Mouse (Mus musculus) liver, adult (tissue): ENCODE data around the gene Eno2.

ENCODE experiments used
- GATA4 ChIP-seq: IDR thresholded peaks from 2 replicates; pipeline ENCODE4 v1.6.1; 2014; ENCODE audit warnings: mild to moderate bottlenecking, low read length; ENCODE audit not compliant: insufficient replicate concordance

The Eno2 gene

DNA sequence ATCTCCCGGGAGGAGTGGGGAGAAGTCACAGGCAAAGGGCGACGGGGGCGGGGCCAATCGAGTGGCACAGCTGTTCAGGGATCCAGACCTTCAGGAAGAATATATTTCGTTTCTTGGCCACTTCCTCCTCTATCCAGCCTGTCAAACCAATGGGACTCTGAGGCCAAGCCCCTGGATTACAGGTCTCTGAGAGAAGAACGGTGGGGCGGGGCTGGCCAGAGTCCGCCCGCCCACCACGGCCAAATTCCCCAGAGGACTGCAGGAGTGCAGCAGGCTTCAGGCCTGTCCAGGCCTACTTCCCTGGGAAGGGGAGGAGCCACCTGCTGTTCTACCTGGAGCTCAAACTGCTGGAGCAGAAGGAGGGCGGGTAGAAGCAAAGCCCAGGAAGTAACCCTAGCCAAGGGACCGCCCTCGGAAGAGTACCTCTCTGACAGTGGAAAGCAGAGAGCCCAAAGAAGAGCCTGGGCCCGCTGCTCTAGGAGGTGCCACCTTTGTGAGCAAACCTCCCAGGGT is 30.9 kb downstream of the Eno2 start, which contains the start of gene Ptpn6:
TSS of gene Ptpn6 (minus strand) at position 204 of the 513 bp plus-strand sequence.
- no peak for TF ChIP-seq GATA4

DNA sequence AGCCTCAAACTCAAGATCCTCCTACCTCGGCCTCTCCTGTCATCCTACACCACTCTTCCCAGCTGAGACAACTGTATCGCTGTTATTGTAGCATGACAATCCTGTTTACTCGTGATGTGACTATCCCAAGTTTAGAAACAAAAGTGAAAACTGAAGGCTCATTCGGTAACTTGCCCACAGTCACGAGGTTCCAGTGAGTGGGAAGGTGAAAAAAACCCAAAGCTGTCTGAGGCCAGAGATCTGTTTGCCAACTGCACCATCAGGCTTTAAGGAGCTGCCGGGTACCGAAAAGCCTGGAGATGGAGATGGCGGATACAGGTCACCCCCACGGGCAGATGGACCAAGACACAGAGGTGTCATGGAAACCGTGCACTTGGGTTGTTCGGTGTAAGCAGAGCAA is 32.4 kb downstream of the Eno2 start:
- no peak for TF ChIP-seq GATA4

DNA sequence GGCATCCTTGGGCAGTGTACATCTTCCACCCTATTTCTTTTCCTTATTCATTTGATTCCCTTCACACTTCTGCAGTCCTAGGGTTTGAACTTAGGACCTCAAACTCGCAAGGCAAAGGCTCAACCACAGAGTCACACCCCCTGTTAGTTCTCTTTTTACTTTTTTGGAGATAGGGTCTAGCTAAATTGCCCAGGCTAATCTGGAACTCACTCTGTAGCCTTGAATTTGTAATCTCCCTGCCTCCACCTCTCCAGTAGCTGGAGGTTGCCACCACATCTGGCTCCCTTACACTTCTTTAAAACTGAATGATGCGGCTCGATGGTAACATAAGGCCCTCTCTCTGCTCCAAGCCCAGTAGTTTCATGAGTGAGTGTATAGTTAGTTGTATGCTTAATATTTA is 35.1 kb downstream of the Eno2 start:
- TF ChIP-seq GATA4: no peak

DNA sequence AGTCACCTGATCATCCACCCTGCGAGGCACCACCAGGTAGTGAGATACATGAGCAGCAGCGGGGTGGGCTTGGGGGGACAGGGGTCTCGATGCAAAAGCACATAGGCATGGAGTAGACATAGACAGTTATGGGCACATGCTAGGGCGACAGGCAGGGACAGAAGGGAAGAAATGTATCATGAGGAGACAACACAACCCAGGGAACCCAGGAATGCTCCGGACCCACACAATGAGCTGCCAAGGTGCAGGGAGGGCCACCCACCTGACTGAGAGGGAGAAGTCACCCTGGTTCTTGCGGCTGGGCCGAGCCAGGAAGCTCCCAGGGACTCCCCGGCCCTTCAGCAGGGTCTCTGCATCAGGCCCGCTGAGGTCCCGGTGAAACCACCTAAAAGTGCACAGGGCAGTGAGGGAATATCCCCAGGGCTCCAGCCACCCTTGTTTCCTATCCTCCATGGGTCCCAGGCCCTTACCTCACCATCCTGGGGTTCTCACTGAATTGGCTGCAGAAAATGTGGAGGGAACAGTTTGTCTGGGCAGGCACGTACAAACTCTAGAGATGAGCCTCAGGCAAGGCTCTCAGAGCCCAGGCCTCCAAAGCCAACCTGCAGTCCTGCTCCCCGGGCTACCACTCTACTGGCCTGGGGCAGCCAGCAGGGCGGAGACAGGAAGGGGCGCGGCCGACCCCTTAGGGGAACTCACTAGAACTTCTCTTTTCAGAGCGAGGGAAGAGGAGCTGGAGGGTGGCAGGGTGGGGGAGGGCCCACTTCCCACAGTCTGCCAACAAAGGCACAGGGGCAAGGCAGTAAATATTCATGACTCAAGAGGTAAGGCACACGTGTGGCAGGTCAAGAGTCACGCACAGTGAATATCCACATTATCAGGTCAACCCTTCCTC is 36.8 kb downstream of the Eno2 start:
- TF ChIP-seq GATA4: no peak

DNA sequence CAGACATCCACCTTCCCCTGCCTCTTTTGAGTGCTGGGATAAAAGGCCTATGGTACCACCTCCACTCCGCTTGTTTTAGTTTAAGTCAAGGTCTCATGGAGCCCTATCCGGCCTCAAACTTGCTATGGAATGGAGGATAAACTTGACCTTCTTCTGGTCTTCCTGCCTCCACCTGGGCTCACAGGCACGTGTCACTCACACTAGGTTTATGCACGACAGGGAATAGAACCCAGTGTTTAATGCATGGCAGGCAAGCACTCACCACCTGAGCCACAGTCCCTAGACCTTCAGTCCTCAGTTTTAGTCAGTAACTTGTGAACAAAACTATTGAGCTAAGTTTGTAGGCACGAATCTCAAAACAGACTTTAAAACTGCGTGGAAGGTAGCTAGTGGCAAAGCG is 38.4 kb downstream of the Eno2 start:
- no peak for TF ChIP-seq GATA4

DNA sequence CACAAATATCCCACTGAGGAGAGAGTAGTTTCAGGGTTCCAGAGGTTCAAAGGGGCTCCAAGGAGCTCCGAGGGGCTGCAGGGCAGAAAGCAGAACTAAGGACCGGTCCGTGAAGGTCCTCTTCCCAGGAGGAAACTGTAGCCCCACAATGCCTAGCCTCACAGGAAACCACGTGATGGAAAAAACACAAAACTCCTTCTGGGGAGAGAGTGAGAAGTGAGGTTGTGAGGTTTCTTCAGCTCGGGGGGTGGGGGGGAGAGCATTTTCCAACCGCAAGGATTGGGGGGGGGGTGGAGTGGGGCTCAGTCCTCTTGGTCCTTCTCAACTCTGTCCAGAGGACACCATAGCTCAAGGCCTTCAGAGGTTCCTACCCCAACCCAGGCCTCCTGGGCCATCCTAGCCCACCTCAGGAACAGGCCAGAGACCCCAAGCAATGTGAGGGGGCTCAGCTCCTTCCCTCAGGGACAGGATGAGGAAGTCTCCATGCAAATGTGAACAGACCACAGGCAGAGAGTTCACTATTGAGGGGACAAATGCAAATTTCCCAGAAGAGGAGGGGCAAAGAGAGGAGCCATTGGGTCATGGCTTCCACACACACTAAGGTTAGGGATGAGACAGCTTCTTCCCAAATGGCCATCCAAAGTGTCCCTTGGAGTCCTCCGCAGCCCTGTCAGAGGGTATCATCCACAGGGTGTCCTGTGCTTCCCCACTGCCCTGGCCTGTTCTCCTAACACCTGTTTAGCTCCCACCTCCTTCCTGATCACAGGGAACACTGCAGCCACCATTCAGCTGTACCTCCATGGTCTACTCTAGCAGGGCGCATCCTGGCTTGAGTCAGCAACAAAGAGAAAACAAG is 39.4 kb downstream of the Eno2 start:
- no peak for TF ChIP-seq GATA4

DNA sequence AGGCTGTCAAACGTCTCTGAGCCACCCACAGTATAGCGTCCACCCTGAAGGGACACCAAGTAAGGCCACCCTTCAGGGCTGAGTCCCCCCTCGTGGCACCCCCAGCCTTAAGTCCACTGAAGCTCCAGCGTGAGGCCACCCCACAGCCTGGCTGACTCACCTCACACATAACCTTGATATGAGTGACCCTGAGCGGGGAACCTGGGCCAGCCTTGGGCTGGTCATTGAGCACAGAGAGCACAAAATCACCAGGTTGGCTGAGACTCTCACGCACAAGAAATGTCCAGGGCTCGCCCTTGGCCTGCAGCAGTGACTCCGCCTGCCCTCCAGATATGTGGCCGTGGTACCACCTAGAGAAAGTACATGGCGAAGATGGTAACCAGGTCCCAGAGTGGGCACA is 40.9 kb downstream of the Eno2 start:
- no peak for TF ChIP-seq GATA4

DNA sequence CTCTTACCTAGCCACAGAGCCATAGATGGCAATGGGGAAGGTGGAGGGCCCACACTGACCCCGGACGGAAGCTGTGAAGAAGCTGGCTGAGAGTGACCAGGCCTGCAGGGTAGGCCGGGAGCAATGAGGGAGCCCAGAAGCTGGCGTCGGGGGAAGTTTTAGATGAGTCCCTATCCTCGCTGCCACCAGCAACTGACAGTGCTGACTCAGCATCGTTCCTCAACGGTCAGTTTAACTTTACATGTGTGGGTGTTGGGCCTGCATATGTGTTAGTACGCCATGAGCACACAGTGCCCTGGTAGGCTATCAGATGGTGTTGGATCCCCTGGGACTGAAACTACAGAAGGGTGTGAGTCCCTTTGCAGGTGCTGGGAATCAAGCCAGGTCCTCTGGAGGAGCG is 45.0 kb downstream of the Eno2 start:
- no peak for TF ChIP-seq GATA4

DNA sequence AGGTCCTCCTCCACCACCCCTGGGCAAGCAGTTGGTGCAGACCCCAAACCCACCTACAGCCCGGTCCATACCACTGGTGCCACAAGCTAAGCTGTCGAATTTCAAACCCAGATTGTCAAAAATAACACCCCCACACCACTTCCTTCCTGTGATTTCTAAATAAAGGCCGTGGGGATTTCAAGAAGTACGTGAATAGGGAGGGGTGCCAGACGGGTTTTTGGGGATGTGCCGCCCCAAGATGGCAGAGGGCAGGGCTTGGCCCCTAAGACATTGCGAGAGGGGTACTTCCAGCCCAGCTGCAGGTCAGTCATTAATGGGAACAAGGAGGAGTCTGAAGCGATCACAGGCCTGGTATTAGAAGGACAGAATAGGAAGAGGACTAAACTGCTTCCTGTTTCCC is 45.9 kb downstream of the Eno2 start:
- no peak for TF ChIP-seq GATA4

DNA sequence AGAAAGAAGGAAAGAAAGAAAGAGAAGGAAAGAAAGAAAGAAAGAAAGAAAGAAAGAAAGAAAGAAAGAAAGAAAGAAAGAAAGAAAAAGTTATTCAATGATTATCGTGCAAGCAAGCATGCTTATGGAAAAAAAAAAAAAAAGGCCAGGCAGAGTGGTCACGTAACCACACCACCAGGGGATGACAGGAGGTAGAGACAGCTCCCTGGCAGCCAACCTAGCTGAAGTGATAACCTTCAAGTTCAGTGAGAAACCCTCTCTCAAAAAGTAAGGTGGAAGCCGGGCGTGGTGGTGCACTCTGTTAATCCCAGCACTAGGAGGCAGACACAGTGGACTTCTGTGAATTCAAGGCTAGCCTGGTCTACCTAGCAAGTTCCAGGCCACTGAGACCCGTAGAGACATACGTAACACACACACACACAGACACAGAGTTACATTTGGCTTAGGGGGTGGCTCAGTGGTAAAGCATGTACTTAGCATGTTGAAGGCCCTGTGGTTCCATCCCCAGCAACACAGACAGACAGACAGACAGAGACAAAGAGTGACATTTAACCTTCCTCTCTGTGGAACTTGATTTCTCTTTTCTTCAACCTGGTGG is 46.5 kb downstream of the Eno2 start:
- no peak for TF ChIP-seq GATA4

DNA sequence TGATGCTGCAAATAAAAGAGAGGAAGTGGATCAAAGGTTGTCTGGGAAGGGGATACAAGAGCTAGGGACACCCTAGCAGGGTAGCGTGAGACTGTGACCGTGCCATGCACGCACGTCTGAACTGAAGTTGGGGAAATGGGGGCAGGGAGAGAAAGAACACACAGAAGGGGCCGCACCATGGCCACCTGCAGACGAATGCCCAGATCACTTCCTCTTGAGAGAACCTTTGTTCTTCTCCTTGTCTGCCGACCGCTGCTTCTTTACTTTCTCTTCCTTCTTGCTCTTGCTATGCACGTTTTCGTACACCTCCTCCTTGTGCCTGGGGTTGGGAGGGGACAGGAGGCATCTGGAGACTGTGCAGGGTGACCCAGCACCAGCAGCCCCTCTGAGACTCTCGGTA is 48.6 kb downstream of the Eno2 start:
- no peak for TF ChIP-seq GATA4

DNA sequence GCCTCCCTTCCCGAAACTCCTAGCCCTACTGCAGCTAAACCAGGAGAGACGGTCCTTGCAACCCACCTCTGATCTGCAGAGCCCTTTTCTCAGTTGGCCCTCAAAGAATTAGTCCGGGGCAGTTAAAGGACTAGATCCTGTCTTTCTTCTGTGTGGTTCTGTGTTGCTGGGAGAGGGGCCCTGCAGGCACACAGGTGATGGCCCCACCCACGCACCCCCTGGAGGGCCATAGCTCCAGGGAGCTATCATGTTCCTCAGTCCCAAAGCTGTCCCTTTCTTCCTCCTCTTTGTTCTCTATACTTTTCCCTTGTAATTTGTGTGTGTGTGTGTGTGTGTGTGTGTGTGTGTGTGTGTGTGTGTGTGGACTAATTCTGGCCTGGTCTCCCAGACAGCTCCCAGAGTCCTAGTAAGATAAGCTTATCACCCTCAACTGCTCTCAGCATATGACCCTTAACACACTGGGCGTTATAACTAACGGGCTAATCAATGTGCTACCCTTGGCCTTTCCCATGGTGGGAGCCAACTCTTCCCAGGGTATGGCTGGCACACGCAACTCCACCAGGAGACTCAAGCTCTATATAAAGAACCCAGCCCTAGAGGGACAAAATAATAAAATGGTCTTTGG is 50.0 kb downstream of the Eno2 start:
- peak; percentile 84 for TF ChIP-seq GATA4

DNA sequence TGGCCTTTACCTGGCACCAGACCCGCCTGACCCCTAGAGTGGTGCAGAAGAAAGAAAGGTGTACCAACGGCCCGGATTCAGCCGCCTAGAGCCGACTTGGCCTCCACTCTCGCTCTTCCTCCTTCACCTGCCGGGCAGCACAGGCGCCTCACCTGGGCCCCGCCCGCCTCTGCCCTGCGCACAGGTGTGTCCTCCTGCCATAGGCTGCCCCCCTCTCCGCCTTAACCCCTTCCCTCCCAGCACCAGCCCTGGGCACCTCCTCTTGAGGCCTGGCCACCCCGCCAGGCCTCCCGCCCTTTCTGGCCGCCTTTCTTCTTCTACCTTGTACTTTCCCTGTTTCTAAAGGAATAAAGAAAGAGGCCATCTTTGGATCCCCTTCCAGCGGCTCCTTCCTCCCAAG is 50.8 kb downstream of the Eno2 start:
- no peak for TF ChIP-seq GATA4

DNA sequence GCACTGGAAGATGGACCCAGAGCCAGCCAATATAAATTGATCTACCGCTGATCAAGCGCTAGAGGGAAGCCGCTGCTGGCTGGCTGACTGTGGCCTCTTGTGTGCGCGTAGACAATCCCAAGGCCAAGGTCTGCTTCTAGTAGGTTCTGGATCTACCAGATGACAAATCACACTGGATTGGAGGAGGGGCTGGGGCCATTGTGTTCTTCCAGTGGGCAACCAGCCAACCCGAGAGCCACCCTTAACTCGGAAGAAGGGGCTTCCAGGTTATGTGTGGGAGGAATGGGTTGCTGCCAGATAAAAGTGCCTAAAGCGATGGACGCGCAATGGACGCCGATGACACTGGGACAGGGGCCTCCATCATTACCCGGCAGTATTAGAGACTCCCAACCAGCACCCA is 51.5 kb downstream of the Eno2 start:
- no peak for TF ChIP-seq GATA4
